Mouse (Mus musculus) MEL (cell line): Measurements from ENCODE around the gene Gm20388. TPM values are rescaled to one million over a fixed set of nuclear protein-coding genes. Genes with fewer than 3 reads are reported as not detected.
A peak's percentile ranks its signal among the peaks of the same experiment; 100 is the strongest.

Experiments
- DNase-seq: peaks from one replicate; pipeline ENCODE4 v3.0.0; 2011; ENCODE audit warnings: low read depth, low spot score
- H3K27ac ChIP-seq: 2 replicates; pipeline ENCODE4 v1.5.1; 2012; ENCODE audit warnings: low read depth, mild to moderate bottlenecking, control low read depth, low read length, moderate library complexity; ENCODE audit not compliant: control insufficient read depth
- H3K27me3 ChIP-seq, 2 experiments: fragments of 150-350 bp in 1 of 2; sonication (generic) in 1 of 2; 2 replicates each; pipeline ENCODE4 v1.6.1; 2012; ENCODE audit warnings: low read length in 2 of 2, mild to moderate bottlenecking in 2 of 2, improper control_type of control experiment in 1 of 2, moderate library complexity in 1 of 2; ENCODE audit not compliant: insufficient read depth in 2 of 2, control insufficient read depth in 1 of 2
- H3K36me3 ChIP-seq, 2 experiments: 2 replicates each; pipeline ENCODE4 v1.6.1; 2012 to 2014; ENCODE audit warnings: low read length in 2 of 2, improper control_type of control experiment in 1 of 2, inconsistent platforms in 1 of 2, mild to moderate bottlenecking in 1 of 2; ENCODE audit not compliant: insufficient read depth in 2 of 2, control insufficient read depth in 1 of 2
- H3K4me1 ChIP-seq, 2 experiments: fragments of 150-350 bp in 1 of 2; sonication (generic) in 1 of 2; 2 replicates each; pipeline ENCODE4 v1.6.1; 2012; ENCODE audit warnings: low read length in 2 of 2, improper control_type of control experiment in 1 of 2, mild to moderate bottlenecking in 1 of 2; ENCODE audit not compliant: insufficient read depth in 2 of 2, control insufficient read depth in 1 of 2
- H3K4me3 ChIP-seq, 2 experiments: fragments of 150-350 bp in 1 of 2; sonication (generic) in 1 of 2; 2 replicates each; pipeline ENCODE4 v1.5.1; 2012; ENCODE audit warnings: low read depth in 2 of 2, low read length in 2 of 2, mild to moderate bottlenecking in 2 of 2, moderate library complexity in 2 of 2, control low read depth in 1 of 2, improper control_type of control experiment in 1 of 2; ENCODE audit not compliant: control insufficient read depth in 1 of 2, insufficient read depth in 1 of 2
- H3K79me2 ChIP-seq: 2 replicates; pipeline ENCODE4 v1.6.1; 2012; ENCODE audit warnings: mild to moderate bottlenecking, low read length, moderate library complexity; ENCODE audit not compliant: control insufficient read depth, poor library complexity, insufficient read depth
- H3K9ac ChIP-seq: 2 replicates; pipeline ENCODE4 v1.6.1; 2012; ENCODE audit warnings: low read depth, mild to moderate bottlenecking, control low read depth, low read length, moderate library complexity; ENCODE audit not compliant: control insufficient read depth, poor library complexity, severe bottlenecking
- H3K9me3 ChIP-seq: fragments of 150-350 bp; sonication (generic); replicated peaks from 2 replicates; pipeline ENCODE4 v1.6.1; 2012; ENCODE audit warnings: mild to moderate bottlenecking, low read length, improper control_type of control experiment, moderate library complexity; ENCODE audit not compliant: insufficient read depth
- E2F4 ChIP-seq: IDR thresholded peaks from 2 replicates; pipeline ENCODE4 v1.6.1; 2011; ENCODE audit warnings: low read depth, low read length, improper control_type of control experiment, borderline replicate concordance
- ETS1 ChIP-seq: IDR thresholded peaks from 2 replicates; pipeline ENCODE4 v1.6.1; 2012; ENCODE audit warnings: low read depth, mild to moderate bottlenecking, inconsistent platforms, low read length, improper control_type of control experiment, moderate library complexity
- GABPA ChIP-seq: IDR thresholded peaks from 2 replicates; pipeline ENCODE4 v1.6.1; 2012; ENCODE audit warnings: low read depth, mild to moderate bottlenecking, inconsistent platforms, low read length, improper control_type of control experiment, moderate library complexity
- GATA1 ChIP-seq: IDR thresholded peaks from 2 replicates; pipeline ENCODE4 v1.6.1; 2011; ENCODE audit warnings: low read depth, low read length, improper control_type of control experiment
- HCFC1 ChIP-seq: IDR thresholded peaks from 2 replicates; pipeline ENCODE4 v1.6.1; 2012; ENCODE audit warnings: low read depth, mild to moderate bottlenecking, inconsistent platforms, low read length, improper control_type of control experiment, moderate library complexity
- KAT2A ChIP-seq: conservative IDR thresholded peaks from 2 replicates; pipeline ENCODE4 v1.6.1; 2012; ENCODE audit warnings: low read depth, low read length, improper control_type of control experiment, inconsistent platforms
- MXI1 ChIP-seq: IDR thresholded peaks from 2 replicates; pipeline ENCODE4 v1.6.1; 2011; ENCODE audit warnings: mild to moderate bottlenecking, low read depth, low read length, improper control_type of control experiment
- MYC ChIP-seq: IDR thresholded peaks from 2 replicates; pipeline ENCODE4 v1.6.1; 2011; ENCODE audit warnings: low read depth, mild to moderate bottlenecking, low read length, improper control_type of control experiment, moderate library complexity
- NELFE ChIP-seq: IDR thresholded peaks from 2 replicates; pipeline ENCODE4 v1.6.1; 2011; ENCODE audit warnings: low read depth, low read length, improper control_type of control experiment
- POLR2AphosphoS2 ChIP-seq: IDR thresholded peaks from 2 replicates; pipeline ENCODE4 v1.6.1; 2011; ENCODE audit warnings: low read length, improper control_type of control experiment
- POLR2AphosphoS5 ChIP-seq: IDR thresholded peaks from 2 replicates; pipeline ENCODE4 v1.6.1; 2012; ENCODE audit warnings: low read depth, borderline replicate concordance, mild to moderate bottlenecking, inconsistent platforms, low read length, moderate library complexity, mixed read lengths
- TAL1 ChIP-seq: IDR thresholded peaks from 2 replicates; pipeline ENCODE4 v1.6.1; 2012; ENCODE audit warnings: mild to moderate bottlenecking, inconsistent platforms, low read length, moderate library complexity, mixed read lengths
- TCF12 ChIP-seq: IDR thresholded peaks from 2 replicates; pipeline ENCODE4 v1.6.1; 2014; ENCODE audit warnings: low read depth, mild to moderate bottlenecking, inconsistent platforms, low read length, improper control_type of control experiment, moderate library complexity
- UBTF ChIP-seq: IDR thresholded peaks from 2 replicates; pipeline ENCODE4 v1.6.1; 2012; ENCODE audit warnings: low read depth, mild to moderate bottlenecking, inconsistent platforms, low read length, improper control_type of control experiment, moderate library complexity, borderline replicate concordance; ENCODE audit not compliant: insufficient read depth
- USF1 ChIP-seq: IDR thresholded peaks from 2 replicates; pipeline ENCODE4 v1.6.1; 2014; ENCODE audit warnings: low read depth, mild to moderate bottlenecking, inconsistent platforms, low read length, improper control_type of control experiment, moderate library complexity
- ZMIZ1 ChIP-seq: IDR thresholded peaks from 2 replicates; pipeline ENCODE4 v1.6.1; 2012; ENCODE audit warnings: low read depth, mild to moderate bottlenecking, inconsistent platforms, low read length, improper control_type of control experiment, moderate library complexity
- ZNF384 ChIP-seq: IDR thresholded peaks from 2 replicates; pipeline ENCODE4 v1.6.1; 2012; ENCODE audit warnings: low read depth, mild to moderate bottlenecking, inconsistent platforms, low read length, improper control_type of control experiment
- polyA plus RNA-seq, 2 experiments: library from polyadenylated mRNA; stranded (reverse) in 1 of 2; unstranded in 1 of 2; fragments of >175 nt in 1 of 2; fragments of >200 nt in 1 of 2; gene quantifications; 2 replicates each; pipeline versions ENCODE4 v1.2.1 to v1.2.4; 2012; ENCODE audit warnings: low replicate concordance in 2 of 2, low read depth in 1 of 2; ENCODE audit not compliant: insufficient read length in 2 of 2, insufficient read depth in 1 of 2, missing spikeins in 1 of 2
- total RNA-seq: library from RNA; depleted of rRNA; stranded (reverse); fragments of 300-350 nt; gene quantifications from 2 replicates; pipeline ENCODE4 v1.2.3, GENCODE M21; 2012

Gm20388 gene
- total and polyA plus RNA-seq, 3 experiments, result 11.1 to 17.8 TPM; not detected in 1

DNA sequence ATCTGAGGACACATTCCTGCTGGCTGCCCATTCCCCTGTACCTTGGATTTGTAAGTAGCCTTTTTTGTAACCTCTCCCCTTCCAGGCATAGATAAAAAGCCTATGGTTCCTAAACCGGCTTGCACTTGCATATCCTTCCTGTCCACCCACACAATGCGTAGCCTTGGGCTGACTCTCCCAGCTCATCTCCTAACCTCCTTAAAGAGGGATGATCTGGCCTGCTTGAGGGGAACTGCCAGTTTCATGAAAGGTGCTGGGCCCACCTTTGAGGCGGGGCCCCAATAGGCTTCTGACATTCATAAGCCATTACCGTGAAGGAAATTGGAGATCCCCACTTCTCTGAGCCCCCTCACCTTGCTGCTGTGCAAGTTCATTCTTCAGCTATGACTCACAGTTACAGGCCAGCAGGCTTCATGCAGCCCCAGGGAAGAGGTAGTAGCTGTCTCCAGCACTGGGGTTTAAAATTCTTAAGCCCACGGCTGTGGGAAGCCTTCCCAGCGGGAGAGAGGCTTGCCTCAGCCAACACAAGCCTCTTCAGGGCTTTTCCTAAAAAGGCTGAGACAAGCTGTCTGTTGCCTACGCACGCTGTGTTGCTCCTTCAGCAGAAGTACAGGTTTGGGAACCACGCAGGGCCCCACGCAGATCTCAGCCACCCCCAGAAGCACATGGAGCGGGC, 2551.0 kb downstream of the Gm20388 start:
- no peak for TF ChIP-seq KAT2A
- H3K79me2 ChIP-seq, result no peaks in the 10 kb centered on the region
- DNase-seq, result peak; percentile 23
- peaks cover 2 to 32% of the 10 kb centered on the region in 2 experiments; a peak in 3 of 4 replicates for H3K4me1 ChIP-seq
- H3K27ac ChIP-seq, result no peak overlapping the region
- H3K4me3 ChIP-seq, result no peak overlapping the region
- H3K27me3 ChIP-seq, result no peaks in the 10 kb centered on the region; a peak in 1 of 4 replicates
- no peak overlapping the region for H3K9ac ChIP-seq
- H3K9me3 ChIP-seq, result no peaks in the 10 kb centered on the region
- H3K36me3 ChIP-seq, result peaks cover 0 to 8% of the 10 kb centered on the region in 2 experiments; a peak in 2 of 4 replicates

DNA sequence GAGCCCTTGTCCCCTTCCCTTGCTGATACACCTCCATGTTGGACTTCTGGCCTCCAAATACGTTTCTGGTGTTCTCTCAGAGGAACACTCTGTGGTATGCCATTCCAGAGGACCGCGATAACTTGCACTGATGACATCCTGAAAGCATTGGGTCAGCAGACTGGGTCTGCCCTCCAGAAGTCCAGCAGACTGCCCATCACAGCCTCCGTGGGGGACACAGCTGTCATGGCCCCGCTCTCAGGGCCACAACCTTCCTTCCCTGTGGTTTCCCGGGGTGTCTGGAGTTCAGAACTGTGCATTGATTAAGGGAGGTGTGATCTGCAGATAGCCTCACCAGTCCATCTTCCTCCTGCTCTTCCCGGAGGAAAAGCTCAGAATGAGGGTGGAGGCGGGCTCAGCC, 2551.9 kb downstream of the Gm20388 start:
- TF ChIP-seq GATA1 (no peak), TCF12 (no peak), POLR2AphosphoS5 (no peak), NELFE (no peak), ZNF384 (no peak), MXI1 (no peak), KAT2A (no peak), TAL1 (no peak), HCFC1 (no peak), MYC (no peak), USF1 (no peak), ETS1 (no peak), POLR2AphosphoS2 (no peak), E2F4 (no peak), GABPA (no peak), ZMIZ1 (no peak), UBTF (no peak)
- TF ChIP-seq, all 39 proteins: peak for 0
- peaks cover 2 to 32% of the 10 kb centered on the region in 2 experiments; a peak in 3 of 4 replicates for H3K4me1 ChIP-seq

More for the DNA sequence above, 2551.9 kb downstream of the Gm20388 start:
- DNase-seq, result no peak
- no peaks in the 10 kb centered on the region for H3K79me2 ChIP-seq
- no peaks in the 10 kb centered on the region for H3K9me3 ChIP-seq
- no peak overlapping the region for H3K9ac ChIP-seq
- no peaks in the 10 kb centered on the region; a peak in 1 of 4 replicates for H3K27me3 ChIP-seq
- no peak overlapping the region for H3K4me3 ChIP-seq
- H3K36me3 ChIP-seq, result peaks cover 0 to 8% of the 10 kb centered on the region in 2 experiments; a peak in 3 of 4 replicates
- H3K27ac ChIP-seq, result no peak overlapping the region
